Mouse (Mus musculus): ENCODE data around the gene Pip4k2b. TPM values are rescaled to one million over a fixed set of nuclear protein-coding genes. Genes with fewer than 3 reads are reported as not detected.
"Not testable (repeated sequence)": the region's sequence is repeated elsewhere in the genome, so short reads cannot be mapped to it uniquely, and the experiment has no call there.

Pip4k2b gene
- 0.86 and 1.3 TPM in 2 replicates for polyA plus RNA-seq (2015; fragmentation: Nextera tagmentation; extraction: Ambion mirVana)

GRCm38 (mm10) chr11:97744063-97744717, at the start of gene Pip4k2b:
TSS of gene Pip4k2b (minus strand) at chr11:97744704.
- peak; percentile 65 for DNase-seq (ENCODE audit: low spot score)
- Histone ChIP-seq H3K4me1 (ENCODE audit: insufficient read depth, low read depth, low read length) (peaks cover 12% of the 10 kb centered on the region), H3K9me3 (ENCODE audit: low read length) (no peaks in the 10 kb centered on the region), H3K4me2 (replicated peaks; ENCODE audit: low read depth, low read length) (peak within 1 kb of the TSS; percentile 88), H3K27me3 (replicated peaks; ENCODE audit: insufficient read depth, low read length) (no peaks in the 10 kb centered on the region), H3K9ac (replicated peaks; ENCODE audit: low read depth) (peak within 1 kb of the TSS; percentile 83), H3K36me3 (ENCODE audit: insufficient read depth, low read length) (peaks cover 10% of the 10 kb centered on the region; the same call in 1 of the 2 replicates), H3K4me3 (ENCODE audit: low read depth, low read length) (peak within 1 kb of the TSS; percentile 83), H3K27ac (ENCODE audit: low read length) (peak within 1 kb of the TSS; percentile 94)
- ATAC-seq = peak; percentile 38
- no peak for TF ChIP-seq CTCF (IDR thresholded peaks at IDR 0.05)
- TF ChIP-seq EP300 (IDR thresholded peaks at IDR 0.05) = no peak
- WGBS = under 1% methylated on average over 34 of the region's 63 CpGs

GRCm38 (mm10) chr11:97793165-97793564, 48.7 kb upstream of the Pip4k2b start:
- H3K4me2 ChIP-seq (replicated peaks; ENCODE audit: low read depth, low read length) = no peak overlapping the region
- 3% methylated on average over 2 of the region's 2 CpGs for WGBS
- no peaks in the 10 kb centered on the region for H3K27me3 ChIP-seq (replicated peaks; ENCODE audit: insufficient read depth, low read length)
- H3K9me3 ChIP-seq (ENCODE audit: low read length) = no peaks in the 10 kb centered on the region
- no peak overlapping the region for H3K27ac ChIP-seq (ENCODE audit: low read length)
- DNase-seq (ENCODE audit: low spot score) (peak; percentile 69), ATAC-seq (no peak)
- no peak overlapping the region for H3K4me3 ChIP-seq (ENCODE audit: low read depth, low read length)
- no peak overlapping the region for H3K9ac ChIP-seq (replicated peaks; ENCODE audit: low read depth)
- no peaks in the 10 kb centered on the region for H3K4me1 ChIP-seq (ENCODE audit: insufficient read depth, low read depth, low read length)
- TF ChIP-seq EP300 (IDR thresholded peaks at IDR 0.05) (no peak), CTCF (IDR thresholded peaks at IDR 0.05) (peak; percentile 79)
- no peaks in the 10 kb centered on the region for H3K36me3 ChIP-seq (ENCODE audit: insufficient read depth, low read length)

- H3K4me2 ChIP-seq (replicated peaks; ENCODE audit: low read depth, low read length); H3K4me3 ChIP-seq (ENCODE audit: low read depth, low read length); ATAC-seq; H3K27ac ChIP-seq (ENCODE audit: low read length); H3K36me3 ChIP-seq (ENCODE audit: insufficient read depth, low read length); H3K27me3 ChIP-seq (replicated peaks; ENCODE audit: insufficient read depth, low read length); DNase-seq (ENCODE audit: low spot score); H3K9me3 ChIP-seq (ENCODE audit: low read length); H3K4me1 ChIP-seq (ENCODE audit: insufficient read depth, low read depth, low read length); H3K9ac ChIP-seq (replicated peaks; ENCODE audit: low read depth): not testable (repeated sequence)
- 61% methylated on average over 2 of the region's 2 CpGs for WGBS
Observed at GRCm38 (mm10) chr11:97790778-97791438, 46.4 kb upstream of the Pip4k2b start.

GRCm38 (mm10) chr11:97789727-97790126, 45.2 kb upstream of the Pip4k2b start:
- ATAC-seq (no peak), DNase-seq (ENCODE audit: low spot score) (no peak)
- H3K27ac ChIP-seq (ENCODE audit: low read length) = no peak overlapping the region
- no peaks in the 10 kb centered on the region for H3K9me3 ChIP-seq (ENCODE audit: low read length)
- H3K4me3 ChIP-seq (ENCODE audit: low read depth, low read length) = no peak overlapping the region
- WGBS = 74% methylated on average over 5 of the region's 5 CpGs
- H3K27me3 ChIP-seq (replicated peaks; ENCODE audit: insufficient read depth, low read length) = no peaks in the 10 kb centered on the region
- no peak overlapping the region for H3K9ac ChIP-seq (replicated peaks; ENCODE audit: low read depth)
- TF ChIP-seq CTCF (IDR thresholded peaks at IDR 0.05) (no peak), EP300 (IDR thresholded peaks at IDR 0.05) (no peak)
- H3K4me2 ChIP-seq (replicated peaks; ENCODE audit: low read depth, low read length) = no peak overlapping the region
- no peaks in the 10 kb centered on the region for H3K36me3 ChIP-seq (ENCODE audit: insufficient read depth, low read length)
- no peaks in the 10 kb centered on the region for H3K4me1 ChIP-seq (ENCODE audit: insufficient read depth, low read depth, low read length)

- Histone ChIP-seq H3K4me1 (ENCODE audit: insufficient read depth, low read depth, low read length) (no peaks in the 10 kb centered on the region), H3K27me3 (replicated peaks; ENCODE audit: insufficient read depth, low read length) (no peaks in the 10 kb centered on the region), H3K9me3 (ENCODE audit: low read length) (no peaks in the 10 kb centered on the region), H3K27ac (ENCODE audit: low read length) (no peak overlapping the region), H3K4me2 (replicated peaks; ENCODE audit: low read depth, low read length) (no peak overlapping the region), H3K9ac (replicated peaks; ENCODE audit: low read depth) (no peak overlapping the region), H3K4me3 (ENCODE audit: low read depth, low read length) (no peak overlapping the region), H3K36me3 (ENCODE audit: insufficient read depth, low read length) (no peaks in the 10 kb centered on the region)
- TF ChIP-seq EP300 (IDR thresholded peaks at IDR 0.05) = no peak
- no peak for TF ChIP-seq CTCF (IDR thresholded peaks at IDR 0.05)
- WGBS = 82% methylated on average over 3 of the region's 3 CpGs
- ATAC-seq = no peak
- DNase-seq (ENCODE audit: low spot score) = no peak
Observed at GRCm38 (mm10) chr11:97787961-97788360, 43.5 kb upstream of the Pip4k2b start.

- Histone ChIP-seq H3K27ac (ENCODE audit: low read length) (peak overlapping the region; percentile 93), H3K36me3 (ENCODE audit: insufficient read depth, low read length) (peaks cover 11% of the 10 kb centered on the region; the same call in 1 of the 2 replicates), H3K9me3 (ENCODE audit: low read length) (no peaks in the 10 kb centered on the region), H3K4me2 (replicated peaks; ENCODE audit: low read depth, low read length) (peak overlapping the region; percentile 78), H3K9ac (replicated peaks; ENCODE audit: low read depth) (peak overlapping the region; percentile 68), H3K27me3 (replicated peaks; ENCODE audit: insufficient read depth, low read length) (no peaks in the 10 kb centered on the region), H3K4me1 (ENCODE audit: insufficient read depth, low read depth, low read length) (peaks cover 5% of the 10 kb centered on the region; the same call in 1 of the 2 replicates), H3K4me3 (ENCODE audit: low read depth, low read length) (peak overlapping the region; percentile 68)
- no peak for DNase-seq (ENCODE audit: low spot score)
- 0% methylated on average over 10 of the region's 10 CpGs for WGBS
- TF ChIP-seq CTCF (IDR thresholded peaks at IDR 0.05) (no peak), EP300 (IDR thresholded peaks at IDR 0.05) (0 out of 2 replicates have a peak, but pooled peaks have one; percentile 24)
- peak; percentile 27 for ATAC-seq
Observed at GRCm38 (mm10) chr11:97782564-97782895, 38.0 kb upstream of the Pip4k2b start.

Data from lung, postnatal 0 days (tissue).